Mouse (Mus musculus): ENCODE results near the gene Olfr167.
"Not testable (repeated sequence)": the region's sequence is repeated elsewhere in the genome, so short reads cannot be mapped to it uniquely, and the experiment has no call there.

DNA sequence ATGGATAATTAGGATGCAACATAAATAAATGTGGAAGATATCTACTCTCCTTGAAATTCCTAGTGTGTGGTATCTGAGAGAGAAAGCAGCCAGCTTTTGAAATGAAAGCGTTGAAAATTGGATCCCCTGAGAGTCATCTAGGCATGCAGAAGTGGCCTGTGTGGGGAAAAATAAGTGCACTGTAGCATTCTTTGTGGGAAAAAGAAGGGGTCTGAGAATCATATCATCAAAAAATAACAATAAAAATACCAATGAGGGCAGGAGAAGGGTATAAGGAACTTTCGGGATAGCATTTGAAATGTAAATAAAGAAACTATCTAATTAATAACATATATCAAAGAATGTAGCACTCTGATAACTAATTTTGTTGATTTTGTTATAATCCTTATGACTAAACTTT is 49.6 kb upstream of the Olfr167 start, which contains the start of gene Olfr169:
- TF ChIP-seq CTCF (IDR thresholded peaks at IDR 0.05; ENCODE audit: borderline replicate concordance, insufficient read depth, low read length); POLR2A (IDR thresholded peaks at IDR 0.05; ENCODE audit: low read depth, low read length): not testable (repeated sequence)

Data from embryonic fibroblast, embryonic 13.5 days (primary cell).